Mouse (Mus musculus): ENCODE results near the gene Dnph1. TPM values are rescaled to one million over a fixed set of nuclear protein-coding genes. Genes with fewer than 3 reads are reported as not detected.
"Not testable (repeated sequence)": the region's sequence is repeated elsewhere in the genome, so short reads cannot be mapped to it uniquely, and the experiment has no call there.

Gene Dnph1
- polyA plus RNA-seq, 1 experiment from 2014 or later, result 41.6 TPM

DNA sequence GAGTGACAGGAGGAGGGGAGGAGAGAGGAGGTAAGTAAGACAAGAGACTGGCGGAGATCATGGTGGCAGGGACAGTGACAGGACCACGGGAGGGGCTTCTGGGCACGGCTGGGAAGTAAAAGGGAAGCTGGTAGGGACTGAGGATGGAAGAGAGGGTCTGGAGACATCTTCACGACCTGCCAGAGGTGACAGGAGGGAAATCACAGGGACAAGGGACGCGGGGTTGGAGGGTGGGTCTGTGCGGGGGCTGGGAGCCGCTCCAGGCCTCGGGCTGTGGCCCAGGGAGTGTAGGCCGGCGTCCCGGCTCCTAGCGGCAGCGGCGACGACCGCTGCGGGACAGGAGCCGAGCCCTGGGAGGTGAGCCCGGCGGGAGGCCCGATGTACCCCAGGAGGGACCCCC lies 9.5 kb upstream of the Dnph1 start:
- WGBS, result 2% methylated on average over 7 of the region's 22 CpGs
- peak overlapping the region; percentile 81 for H3K4me2 ChIP-seq (ENCODE audit: low read length)
- H3K9ac ChIP-seq (ENCODE audit: low read length), result peak overlapping the region; percentile 95
- no peaks in the 10 kb centered on the region; the same call in 1 of the 2 replicates for H3K27me3 ChIP-seq (replicated peaks; ENCODE audit: control insufficient read depth, insufficient read depth, low read length)
- no peaks in the 10 kb centered on the region for H3K9me3 ChIP-seq (replicated peaks; ENCODE audit: control insufficient read depth, low read length)
- H3K36me3 ChIP-seq (ENCODE audit: control insufficient read depth, insufficient read depth, low read length), result 0 out of 2 replicates have a peak, but pooled peaks cover 6% of the 10 kb centered on the region
- H3K4me1 ChIP-seq (ENCODE audit: control insufficient read depth, insufficient read depth, low read length), result peaks cover 31% of the 10 kb centered on the region
- H3K27ac ChIP-seq (ENCODE audit: low read depth, low read length), result peak overlapping the region; percentile 27; the same call in 1 of the 2 replicates
- peak overlapping the region; percentile 73 for H3K4me3 ChIP-seq (ENCODE audit: low read depth, low read length)
- no peak for DNase-seq (ENCODE audit: low spot score)
- peak; percentile 41 for ATAC-seq

DNA sequence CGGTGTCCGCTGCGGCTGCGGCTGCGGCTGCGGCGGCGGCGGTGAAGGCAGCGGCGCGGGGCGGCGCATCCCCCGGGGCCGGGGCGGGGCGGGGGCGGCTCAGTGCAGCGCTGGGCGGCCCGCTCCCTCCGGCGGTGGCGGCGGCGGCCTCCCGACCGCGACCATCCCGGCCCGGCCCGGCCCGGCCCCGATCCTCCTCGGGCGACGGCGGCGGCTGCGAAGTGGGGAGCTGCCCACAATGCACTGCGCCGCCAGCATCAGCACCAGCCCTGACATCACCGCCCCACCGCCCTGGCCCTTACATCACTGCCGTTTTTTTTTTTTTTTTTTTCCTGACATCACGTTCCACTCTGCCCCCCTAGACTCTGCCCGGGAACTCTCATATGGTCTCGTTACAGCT lies 9.1 kb upstream of the Dnph1 start, which contains the start of gene Ttbk1:
Gene Ttbk1 (minus strand): TSS at position 245 of the 400 bp plus-strand sequence.
- H3K36me3 ChIP-seq (ENCODE audit: control insufficient read depth, insufficient read depth, low read length), result 0 out of 2 replicates have a peak, but pooled peaks cover 6% of the 10 kb centered on the region
- ATAC-seq, result peak; percentile 82
- peak within 1 kb of the TSS; percentile 27; the same call in 1 of the 2 replicates for H3K27ac ChIP-seq (ENCODE audit: low read depth, low read length)
- peaks cover 31% of the 10 kb centered on the region for H3K4me1 ChIP-seq (ENCODE audit: control insufficient read depth, insufficient read depth, low read length)
- no peaks in the 10 kb centered on the region for H3K9me3 ChIP-seq (replicated peaks; ENCODE audit: control insufficient read depth, low read length)
- WGBS, result 0% methylated on average over 8 of the region's 49 CpGs
- peak within 1 kb of the TSS; percentile 95 for H3K9ac ChIP-seq (ENCODE audit: low read length)
- peak; percentile 80 for DNase-seq (ENCODE audit: low spot score)
- H3K27me3 ChIP-seq (replicated peaks; ENCODE audit: control insufficient read depth, insufficient read depth, low read length), result peaks cover 2% of the 10 kb centered on the region
- H3K4me2 ChIP-seq (ENCODE audit: low read length), result peak within 1 kb of the TSS; percentile 81
- peak within 1 kb of the TSS; percentile 73 for H3K4me3 ChIP-seq (ENCODE audit: low read depth, low read length)

- DNase-seq (ENCODE audit: low spot score) (no peak), ATAC-seq (no peak)
- peaks cover 6% of the 10 kb centered on the region; the same call in 1 of the 2 replicates for H3K36me3 ChIP-seq (ENCODE audit: control insufficient read depth, insufficient read depth, low read length)
- peaks cover 4% of the 10 kb centered on the region for H3K27me3 ChIP-seq (replicated peaks; ENCODE audit: control insufficient read depth, insufficient read depth, low read length)
- H3K27ac ChIP-seq (ENCODE audit: low read depth, low read length), result no peak overlapping the region
- no peaks in the 10 kb centered on the region for H3K4me1 ChIP-seq (ENCODE audit: control insufficient read depth, insufficient read depth, low read length)
- H3K9ac ChIP-seq (ENCODE audit: low read length), result no peak overlapping the region
- no peak overlapping the region for H3K4me3 ChIP-seq (ENCODE audit: low read depth, low read length)
- no peak overlapping the region for H3K4me2 ChIP-seq (ENCODE audit: low read length)
- WGBS, result 82% methylated on average over 5 of the region's 5 CpGs
- no peaks in the 10 kb centered on the region for H3K9me3 ChIP-seq (replicated peaks; ENCODE audit: control insufficient read depth, low read length)
Observed at GRCm38 (mm10) chr17:46495486-46495885, 1.0 kb upstream of the Dnph1 start.

GRCm38 (mm10) chr17:46496081-46496480 lies 430 bp upstream of the Dnph1 start:
- H3K27ac ChIP-seq (ENCODE audit: low read depth, low read length); H3K27me3 ChIP-seq (replicated peaks; ENCODE audit: control insufficient read depth, insufficient read depth, low read length); H3K9ac ChIP-seq (ENCODE audit: low read length); H3K4me3 ChIP-seq (ENCODE audit: low read depth, low read length); H3K9me3 ChIP-seq (replicated peaks; ENCODE audit: control insufficient read depth, low read length); H3K4me2 ChIP-seq (ENCODE audit: low read length); H3K4me1 ChIP-seq (ENCODE audit: control insufficient read depth, insufficient read depth, low read length); DNase-seq (ENCODE audit: low spot score): not testable (repeated sequence)
- peaks cover 10% of the 10 kb centered on the region; the same call in 1 of the 2 replicates for H3K36me3 ChIP-seq (ENCODE audit: control insufficient read depth, insufficient read depth, low read length)
- peak; percentile 6 for ATAC-seq

DNA sequence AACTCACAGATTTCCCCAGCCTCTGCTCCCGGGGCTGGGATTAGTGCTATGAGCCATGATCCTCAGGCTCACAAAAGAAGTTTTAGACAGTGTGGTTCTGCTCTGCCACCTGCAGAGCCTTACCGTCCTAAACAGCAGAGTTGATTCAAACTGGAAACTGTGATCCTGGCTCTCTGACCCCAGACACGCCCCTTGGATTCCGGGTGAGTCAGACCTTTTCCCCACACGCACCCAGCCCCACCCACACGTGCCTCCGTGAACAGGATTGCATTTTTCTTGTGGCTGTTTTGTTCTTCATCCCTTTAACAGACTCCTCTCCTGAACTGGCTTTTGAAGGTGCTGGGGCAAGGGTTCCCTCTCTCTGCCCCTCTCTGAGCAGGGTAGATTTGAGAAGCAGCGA lies 1.4 kb downstream of the Dnph1 start:
- Histone ChIP-seq H3K9ac (ENCODE audit: low read length) (no peak overlapping the region), H3K27me3 (replicated peaks; ENCODE audit: control insufficient read depth, insufficient read depth, low read length) (no peaks in the 10 kb centered on the region; the same call in 1 of the 2 replicates), H3K9me3 (replicated peaks; ENCODE audit: control insufficient read depth, low read length) (no peaks in the 10 kb centered on the region), H3K27ac (ENCODE audit: low read depth, low read length) (no peak overlapping the region), H3K4me3 (ENCODE audit: low read depth, low read length) (no peak overlapping the region), H3K4me1 (ENCODE audit: control insufficient read depth, insufficient read depth, low read length) (no peaks in the 10 kb centered on the region), H3K4me2 (ENCODE audit: low read length) (no peak overlapping the region; the same call in 1 of the 2 replicates), H3K36me3 (ENCODE audit: control insufficient read depth, insufficient read depth, low read length) (peaks cover 20% of the 10 kb centered on the region; the same call in 1 of the 2 replicates)
- 51% methylated on average over 8 of the region's 8 CpGs for WGBS
- ATAC-seq (no peak), DNase-seq (ENCODE audit: low spot score) (no peak)

GRCm38 (mm10) chr17:46502775-46503174 lies 6.3 kb downstream of the Dnph1 start:
- no peak for ATAC-seq
- Histone ChIP-seq H3K9me3 (replicated peaks; ENCODE audit: control insufficient read depth, low read length) (no peaks in the 10 kb centered on the region), H3K4me3 (ENCODE audit: low read depth, low read length) (no peak overlapping the region), H3K9ac (ENCODE audit: low read length) (no peak overlapping the region), H3K36me3 (ENCODE audit: control insufficient read depth, insufficient read depth, low read length) (peaks cover 20% of the 10 kb centered on the region), H3K27ac (ENCODE audit: low read depth, low read length) (no peak overlapping the region), H3K4me1 (ENCODE audit: control insufficient read depth, insufficient read depth, low read length) (no peaks in the 10 kb centered on the region), H3K27me3 (replicated peaks; ENCODE audit: control insufficient read depth, insufficient read depth, low read length) (no peaks in the 10 kb centered on the region), H3K4me2 (ENCODE audit: low read length) (no peak overlapping the region)
- no peak for DNase-seq (ENCODE audit: low spot score)
- WGBS, result 95% methylated on average over 2 of the region's 2 CpGs

GRCm38 (mm10) chr17:46503847-46504638 lies 7.5 kb downstream of the Dnph1 start:
- Histone ChIP-seq H3K36me3 (ENCODE audit: control insufficient read depth, insufficient read depth, low read length) (peaks cover 20% of the 10 kb centered on the region), H3K9ac (ENCODE audit: low read length) (no peak overlapping the region), H3K4me1 (ENCODE audit: control insufficient read depth, insufficient read depth, low read length) (no peaks in the 10 kb centered on the region), H3K27ac (ENCODE audit: low read depth, low read length) (no peak overlapping the region), H3K4me2 (ENCODE audit: low read length) (no peak overlapping the region), H3K9me3 (replicated peaks; ENCODE audit: control insufficient read depth, low read length) (no peaks in the 10 kb centered on the region), H3K27me3 (replicated peaks; ENCODE audit: control insufficient read depth, insufficient read depth, low read length) (no peaks in the 10 kb centered on the region), H3K4me3 (ENCODE audit: low read depth, low read length) (no peak overlapping the region)
- no peak for ATAC-seq
- DNase-seq (ENCODE audit: low spot score), result no peak
- WGBS, result 85% methylated on average over 14 of the region's 14 CpGs

GRCm38 (mm10) chr17:46505617-46506016 lies 9.1 kb downstream of the Dnph1 start:
- no peaks in the 10 kb centered on the region for H3K27me3 ChIP-seq (replicated peaks; ENCODE audit: control insufficient read depth, insufficient read depth, low read length)
- no peaks in the 10 kb centered on the region for H3K9me3 ChIP-seq (replicated peaks; ENCODE audit: control insufficient read depth, low read length)
- H3K4me1 ChIP-seq (ENCODE audit: control insufficient read depth, insufficient read depth, low read length), result no peaks in the 10 kb centered on the region
- no peak overlapping the region for H3K27ac ChIP-seq (ENCODE audit: low read depth, low read length)
- H3K4me2 ChIP-seq (ENCODE audit: low read length), result no peak overlapping the region
- peaks cover 12% of the 10 kb centered on the region for H3K36me3 ChIP-seq (ENCODE audit: control insufficient read depth, insufficient read depth, low read length)
- H3K9ac ChIP-seq (ENCODE audit: low read length), result no peak overlapping the region
- WGBS, result 89% methylated on average over 3 of the region's 3 CpGs
- no peak for ATAC-seq
- DNase-seq (ENCODE audit: low spot score), result no peak
- H3K4me3 ChIP-seq (ENCODE audit: low read depth, low read length), result no peak overlapping the region

Data from forebrain, embryonic 14.5 days (tissue).